Mouse (Mus musculus) thymus, adult 2 months (tissue): Measurements from ENCODE around the gene Rasa1.

Experiments
- CTCF ChIP-seq: fragments of 200-500 bp; IDR thresholded peaks from 2 replicates; pipeline ENCODE4 v1.5.1; 2012; ENCODE audit warnings: mild to moderate bottlenecking, control low read depth, low read length, moderate library complexity, borderline replicate concordance; ENCODE audit not compliant: control insufficient read depth, poor library complexity, insufficient read depth; ENCODE audit errors: extremely low read depth
- POLR2A ChIP-seq: fragments of 200-500 bp; IDR thresholded peaks from 2 replicates; pipeline ENCODE4 v1.6.1; 2012; ENCODE audit warnings: mild to moderate bottlenecking, low read length, control low read depth, moderate library complexity; ENCODE audit not compliant: control insufficient read depth, poor library complexity, insufficient read depth; ENCODE audit errors: extremely low read depth

DNA sequence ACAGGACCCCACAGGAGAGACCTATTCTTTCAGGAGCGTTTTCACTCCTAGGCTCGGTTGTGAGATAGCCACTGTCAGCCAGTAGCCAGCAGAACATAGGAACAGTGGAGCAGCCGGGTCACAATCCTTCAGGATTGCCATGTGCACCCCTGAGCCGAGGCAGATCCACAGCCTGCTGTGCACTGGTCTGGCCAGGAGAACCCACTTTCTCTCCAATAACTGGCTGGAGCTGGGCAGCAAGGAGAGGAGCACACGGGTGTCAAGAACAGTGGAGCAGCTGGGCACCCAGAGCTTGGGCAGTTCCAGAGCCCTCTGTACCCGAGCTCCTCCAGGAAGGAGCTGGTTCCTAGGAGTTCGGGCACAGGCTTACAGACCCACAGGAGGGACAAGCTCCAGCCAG, 50.2 kb downstream of the Rasa1 start:
- TF ChIP-seq POLR2A (no peak), CTCF (no peak)
